9 mouse cellular contexts compared by ENCODE assay signal in genomic region chr5:105918289-105918688, GRCm38 (mm10). TPM values are rescaled to one million over a fixed set of nuclear protein-coding genes. Genes with fewer than 3 reads are reported as not detected.
A peak's percentile ranks its signal among the peaks of the same experiment; 100 is the strongest.
DNase-seq lines count a peak whose midpoint lies in the region; ATAC-seq and TF ChIP-seq lines count a peak whose summit lies in the region.
"Had no signal": no experiment of that assay in that cellular context is flagged by ENCODE, and none has a peak within 500 bp of the region (broad histone marks: within the 10 kb centered on the region; RNA-seq: fewer than 3 reads in every experiment).

No protein-coding gene starts in this region.

- H3K9ac ChIP-seq in ES-Bruce4 (ENCODE audit: low read depth, poor library complexity, severe bottlenecking): no peak overlapping the region
- H3K9ac ChIP-seq in hindbrain, embryonic 16.5 days (ENCODE audit: low read depth, low read length): no peak overlapping the region

- no peak overlapping the region for H3K4me3 ChIP-seq in ES-Bruce4 (ENCODE audit: low read depth, low read length)
- no peak overlapping the region for H3K4me3 ChIP-seq in hindbrain, embryonic 16.5 days (ENCODE audit: low read length)
- H3K4me3 ChIP-seq: megakaryocyte, embryonic 14.5 days had no signal

- H3K36me3 ChIP-seq in ES-Bruce4 (ENCODE audit: control insufficient read depth, insufficient read depth, low read length, poor library complexity, severe bottlenecking): no peaks in the 10 kb centered on the region; the same call in 1 of the 2 replicates
- H3K36me3 ChIP-seq in hindbrain, embryonic 16.5 days (ENCODE audit: control insufficient read depth, insufficient read depth, low read length): peaks cover 22% of the 10 kb centered on the region

- H3K4me1 ChIP-seq in ES-Bruce4 (ENCODE audit: control insufficient read depth, insufficient read depth, low read length): no peaks in the 10 kb centered on the region
- no peaks in the 10 kb centered on the region for H3K4me1 ChIP-seq in hindbrain, embryonic 16.5 days (ENCODE audit: control insufficient read depth, insufficient read depth, low read depth, low read length)

- TF ChIP-seq POLR2A in ES-Bruce4 (IDR thresholded peaks at IDR 0.05; ENCODE audit: insufficient read depth, low read length): no peak

- no peak overlapping the region for H3K27ac ChIP-seq in ES-Bruce4 (ENCODE audit: insufficient read depth, low read length)
- H3K27ac ChIP-seq in hindbrain, embryonic 16.5 days (ENCODE audit: low read depth, low read length): no peak overlapping the region

- no peak overlapping the region for H3K4me2 ChIP-seq in hindbrain, embryonic 16.5 days (ENCODE audit: low read length)

- TF ChIP-seq CTCF in ES-Bruce4 (IDR thresholded peaks at IDR 0.05; ENCODE audit: low read depth, low read length): peak; percentile 70

- ATAC-seq in hindbrain, embryonic 16.5 days: no peak

- no peaks in the 10 kb centered on the region for H3K9me3 ChIP-seq in ES-Bruce4 (replicated peaks; ENCODE audit: control insufficient read depth, insufficient read depth, low read length, poor library complexity, severe bottlenecking)
- H3K9me3 ChIP-seq in hindbrain, embryonic 16.5 days (ENCODE audit: control insufficient read depth, low read length): no peaks in the 10 kb centered on the region

- no peaks in the 10 kb centered on the region for H3K27me3 ChIP-seq in ES-Bruce4 (ENCODE audit: control insufficient read depth, insufficient read depth, low read length, poor library complexity, severe bottlenecking)
- no peaks in the 10 kb centered on the region for H3K27me3 ChIP-seq in hindbrain, embryonic 16.5 days (replicated peaks; ENCODE audit: control insufficient read depth, insufficient read depth, low read length)
- H3K27me3 ChIP-seq: megakaryocyte, embryonic 14.5 days had no signal

- no peak for TF ChIP-seq EP300 in ES-Bruce4 (IDR thresholded peaks at IDR 0.05; ENCODE audit: insufficient read depth, low read depth, low read length)

- WGBS in hindbrain, embryonic 16.5 days: 85% methylated on average over 6 of the region's 6 CpGs

- peak; percentile 37 to 41 for DNase-seq in kidney, postnatal 4 days
- no peak for DNase-seq in kidney, adult 18-20 months
- DNase-seq in adipocyte (ENCODE audit: low spot score): peak; percentile 12
- DNase-seq in naive thymus-derived CD4-positive, alpha-beta T cell, adult 2 months (ENCODE audit: low read depth): peak; percentile 48
- DNase-seq in adrenal gland, adult 2 months: no peak
- DNase-seq in Muller cell, postnatal 12 days (ENCODE audit: inconsistent ontology term): no peak

RNA-seq across cellular contexts. Expression of gene Zfp326, which starts 41.9 kb away (rescaled TPM):
- 42.6 and 44.8 TPM in 2 replicates for polyA plus RNA-seq in ES-Bruce4 (2011; ENCODE audit: insufficient read depth, insufficient read length, low read depth, missing spikeins)
- 10 to 100 TPM; 20.6 to 25.6 TPM for total RNA-seq in adrenal gland, adult 2 months (2021)
- 6.3 TPM in 2 replicates for polyA plus RNA-seq in adrenal gland, adult 2 months (2012; rRNA removed)
- polyA plus RNA-seq in hindbrain, embryonic 16.5 days (2015; fragmentation: Nextera tagmentation; extraction: Ambion mirVana): 35.5 and 39.7 TPM in 2 replicates

Comparison
In these comparisons a context has a peak if more than half of its experiments do, and no peak if none do; other contexts are left out.
1. DNase-seq: peak in kidney, postnatal 4 days (2 of 2), adipocyte (single experiment) and naive thymus-derived CD4-positive, alpha-beta T cell, adult 2 months (single experiment); none in kidney, adult 18-20 months (single experiment), adrenal gland, adult 2 months (single experiment) and Muller cell, postnatal 12 days (single experiment).